Mouse (Mus musculus) neural tube, embryonic 13.5 days (tissue): ENCODE measurements around the gene Mrpl4. TPM values are rescaled to one million over a fixed set of nuclear protein-coding genes. Genes with fewer than 3 reads are reported as not detected.

Source experiments
- ATAC-seq: fragments of 200-750 bp; cut with Nextera tagmentation; 2 replicates; pipeline ENCODE4 v1.8.0; 2017; ENCODE audit warnings: low read depth, mild to moderate bottlenecking, moderate TSS enrichment, moderate library complexity
- H3K27ac ChIP-seq: fragments of 300-500 bp; sonication (generic); replicated peaks from 2 replicates; pipeline ENCODE4 v1.5.1; 2015; ENCODE audit warnings: moderate library complexity, mild to moderate bottlenecking, inconsistent platforms
- H3K27me3 ChIP-seq: fragments of 300-500 bp; sonication (generic); 2 replicates; pipeline ENCODE4 v1.6.1; 2015; ENCODE audit warnings: mild to moderate bottlenecking, inconsistent platforms
- H3K36me3 ChIP-seq: fragments of 300-500 bp; sonication (generic); 2 replicates; pipeline ENCODE4 v1.6.1; 2015; ENCODE audit warnings: mild to moderate bottlenecking, inconsistent platforms
- H3K4me1 ChIP-seq: fragments of 300-500 bp; sonication (generic); replicated peaks from 2 replicates; pipeline ENCODE4 v1.6.1; 2015; ENCODE audit warnings: inconsistent platforms
- H3K4me2 ChIP-seq: fragments of 300-500 bp; sonication (generic); 2 replicates; pipeline ENCODE4 v1.6.1; 2015; ENCODE audit warnings: inconsistent platforms, mild to moderate bottlenecking, moderate library complexity
- H3K4me3 ChIP-seq: fragments of 300-500 bp; sonication (generic); 2 replicates; pipeline ENCODE4 v1.5.1; 2015; ENCODE audit warnings: mild to moderate bottlenecking, inconsistent platforms
- H3K9ac ChIP-seq: fragments of 300-500 bp; sonication (generic); 2 replicates; pipeline ENCODE4 v1.6.1; 2015; ENCODE audit warnings: moderate library complexity, mild to moderate bottlenecking, inconsistent platforms
- H3K9me3 ChIP-seq: fragments of 300-500 bp; sonication (generic); 2 replicates; pipeline ENCODE4 v1.6.1; 2016; ENCODE audit warnings: inconsistent platforms
- WGBS: fragments of 180-500 bp; shearing (Covaris S2); methylation state at CpG from one replicate; pipeline ENCODE4 v1.1.7; 2015; 5-methylcytosine and 5-hydroxymethylcytosine counted together
- polyA plus RNA-seq: library from polyadenylated mRNA; unstranded; fragments of >200 nt; fragmentation: Nextera tagmentation; extraction: Ambion mirVana; gene quantifications from 2 replicates; pipeline ENCODE4 v1.2.1, GENCODE M21; 2015

The Mrpl4 gene
- polyA plus RNA-seq = 105 and 110 TPM in 2 replicates

GRCm38 (mm10) chr9:21002627-21003551 lies at the start of gene Mrpl4:
Gene Mrpl4, plus strand, starts transcription at chr9:21002738.
- H3K27ac ChIP-seq = peak within 1 kb of the TSS; percentile 86
- H3K9ac ChIP-seq = peak within 1 kb of the TSS; percentile 84
- ATAC-seq = peak; percentile 93
- under 1% methylated on average over 72 of the region's 72 CpGs for WGBS
- peaks cover 35% of the 10 kb centered on the region for H3K36me3 ChIP-seq
- peak within 1 kb of the TSS; percentile 77 for H3K4me3 ChIP-seq
- peaks cover 15% of the 10 kb centered on the region for H3K4me1 ChIP-seq
- H3K9me3 ChIP-seq = no peaks in the 10 kb centered on the region
- H3K27me3 ChIP-seq = no peaks in the 10 kb centered on the region
- H3K4me2 ChIP-seq = peak within 1 kb of the TSS; percentile 69

- H3K36me3 ChIP-seq = no peaks in the 10 kb centered on the region
- no peak overlapping the region for H3K27ac ChIP-seq
- no peak for ATAC-seq
- no peak overlapping the region for H3K9ac ChIP-seq
- H3K4me3 ChIP-seq = no peak overlapping the region
- H3K27me3 ChIP-seq = no peaks in the 10 kb centered on the region
- H3K9me3 ChIP-seq = no peaks in the 10 kb centered on the region
- no peak overlapping the region for H3K4me2 ChIP-seq
- H3K4me1 ChIP-seq = 0 out of 2 replicates have a peak, but pooled peaks cover under 1% of the 10 kb centered on the region
- 79% methylated on average over 3 of the region's 3 CpGs for WGBS
Observed at GRCm38 (mm10) chr9:20956989-20957388, 45.5 kb upstream of the Mrpl4 start.

- no peak for ATAC-seq
- Histone ChIP-seq H3K27ac (no peak within 1 kb of the TSS), H3K4me1 (no peaks in the 10 kb centered on the region), H3K9ac (no peak within 1 kb of the TSS), H3K4me3 (no peak within 1 kb of the TSS), H3K36me3 (no peaks in the 10 kb centered on the region), H3K9me3 (no peaks in the 10 kb centered on the region), H3K4me2 (no peak within 1 kb of the TSS), H3K27me3 (no peaks in the 10 kb centered on the region)
- 85% methylated on average over 2 of the region's 2 CpGs for WGBS
Observed at GRCm38 (mm10) chr9:20959430-20959938, 43.1 kb upstream of the Mrpl4 start, which contains the start of gene Dnmt1. Gene Dnmt1, minus strand, starts transcription at chr9:20959888.

GRCm38 (mm10) chr9:20961557-20961956 lies 41.0 kb upstream of the Mrpl4 start:
- H3K27me3 ChIP-seq = no peaks in the 10 kb centered on the region
- H3K4me2 ChIP-seq = no peak overlapping the region
- WGBS = 71% methylated on average over 9 of the region's 9 CpGs
- no peaks in the 10 kb centered on the region for H3K9me3 ChIP-seq
- no peak overlapping the region for H3K27ac ChIP-seq
- no peak for ATAC-seq
- no peak overlapping the region for H3K4me3 ChIP-seq
- no peaks in the 10 kb centered on the region for H3K4me1 ChIP-seq
- no peak overlapping the region for H3K9ac ChIP-seq
- peaks cover 5% of the 10 kb centered on the region; the same call in 1 of the 2 replicates for H3K36me3 ChIP-seq

GRCm38 (mm10) chr9:20965606-20966005 lies 36.9 kb upstream of the Mrpl4 start:
- Histone ChIP-seq H3K4me1 (no peaks in the 10 kb centered on the region), H3K27me3 (no peaks in the 10 kb centered on the region), H3K4me3 (no peak overlapping the region), H3K36me3 (peaks cover 29% of the 10 kb centered on the region), H3K9me3 (no peaks in the 10 kb centered on the region), H3K27ac (no peak overlapping the region), H3K9ac (no peak overlapping the region), H3K4me2 (no peak overlapping the region)
- WGBS = 89% methylated on average over 4 of the region's 4 CpGs
- no peak for ATAC-seq

- ATAC-seq = no peak
- Histone ChIP-seq H3K4me3 (no peak overlapping the region), H3K9me3 (no peaks in the 10 kb centered on the region), H3K36me3 (peaks cover 29% of the 10 kb centered on the region), H3K4me1 (no peaks in the 10 kb centered on the region), H3K4me2 (no peak overlapping the region), H3K9ac (no peak overlapping the region), H3K27ac (no peak overlapping the region), H3K27me3 (no peaks in the 10 kb centered on the region)
- 79% methylated on average over 3 of the region's 3 CpGs for WGBS
Observed at GRCm38 (mm10) chr9:20966008-20966407, 36.5 kb upstream of the Mrpl4 start.

GRCm38 (mm10) chr9:20966747-20967146 lies 35.8 kb upstream of the Mrpl4 start:
- Histone ChIP-seq H3K9me3 (no peaks in the 10 kb centered on the region), H3K4me3 (no peak overlapping the region), H3K4me1 (peaks cover 6% of the 10 kb centered on the region), H3K27ac (no peak overlapping the region), H3K9ac (no peak overlapping the region), H3K36me3 (peaks cover 29% of the 10 kb centered on the region), H3K4me2 (no peak overlapping the region), H3K27me3 (no peaks in the 10 kb centered on the region)
- WGBS = 78% methylated on average over 5 of the region's 5 CpGs
- ATAC-seq = no peak

- peak overlapping the region; percentile 97 for H3K4me2 ChIP-seq
- no peak overlapping the region for H3K4me3 ChIP-seq
- H3K27ac ChIP-seq = peak overlapping the region; percentile 62
- H3K27me3 ChIP-seq = peaks cover 6% of the 10 kb centered on the region; the same call in 1 of the 2 replicates
- H3K9me3 ChIP-seq = no peaks in the 10 kb centered on the region
- H3K9ac ChIP-seq = peak overlapping the region; percentile 35; the same call in 1 of the 2 replicates
- WGBS = 62% methylated on average over 7 of the region's 7 CpGs
- H3K36me3 ChIP-seq = peaks cover 23% of the 10 kb centered on the region
- peaks cover 46% of the 10 kb centered on the region for H3K4me1 ChIP-seq
- no peak for ATAC-seq
Observed at GRCm38 (mm10) chr9:20971751-20972140, 30.8 kb upstream of the Mrpl4 start.

GRCm38 (mm10) chr9:20972141-20972992 lies 30.2 kb upstream of the Mrpl4 start:
- peaks cover 6% of the 10 kb centered on the region; the same call in 1 of the 2 replicates for H3K27me3 ChIP-seq
- H3K4me3 ChIP-seq = peak overlapping the region; percentile 4
- no peaks in the 10 kb centered on the region for H3K9me3 ChIP-seq
- H3K4me2 ChIP-seq = peak overlapping the region; percentile 97
- H3K4me1 ChIP-seq = peaks cover 46% of the 10 kb centered on the region
- H3K36me3 ChIP-seq = peaks cover 17% of the 10 kb centered on the region
- H3K27ac ChIP-seq = peak overlapping the region; percentile 62
- 0 out of 2 replicates have a peak, but pooled peaks have one; percentile 13 for ATAC-seq
- H3K9ac ChIP-seq = peak overlapping the region; percentile 35
- 32% methylated on average over 28 of the region's 28 CpGs for WGBS

- Histone ChIP-seq H3K36me3 (peaks cover 9% of the 10 kb centered on the region), H3K9me3 (no peaks in the 10 kb centered on the region), H3K4me2 (peak overlapping the region; percentile 97), H3K27me3 (peaks cover 6% of the 10 kb centered on the region; the same call in 1 of the 2 replicates), H3K4me1 (peaks cover 46% of the 10 kb centered on the region), H3K4me3 (no peak overlapping the region), H3K9ac (peak overlapping the region; percentile 47), H3K27ac (peak overlapping the region; percentile 62)
- WGBS = 80% methylated on average over 4 of the region's 4 CpGs
- ATAC-seq = no peak
Observed at GRCm38 (mm10) chr9:20973001-20973681, 29.4 kb upstream of the Mrpl4 start.

GRCm38 (mm10) chr9:20973682-20974075 lies 28.9 kb upstream of the Mrpl4 start:
- H3K4me1 ChIP-seq = peaks cover 46% of the 10 kb centered on the region

More at GRCm38 (mm10) chr9:20973682-20974075, 28.9 kb upstream of the Mrpl4 start:
- WGBS = 64% methylated on average over 6 of the region's 6 CpGs
- peak overlapping the region; percentile 47 for H3K9ac ChIP-seq
- peaks cover 6% of the 10 kb centered on the region; the same call in 1 of the 2 replicates for H3K27me3 ChIP-seq
- no peak overlapping the region; the same call in 1 of the 2 replicates for H3K4me3 ChIP-seq
- H3K27ac ChIP-seq = peak overlapping the region; percentile 62; the same call in 1 of the 2 replicates
- H3K9me3 ChIP-seq = no peaks in the 10 kb centered on the region
- ATAC-seq = no peak
- peaks cover 3% of the 10 kb centered on the region; the same call in 1 of the 2 replicates for H3K36me3 ChIP-seq
- H3K4me2 ChIP-seq = peak overlapping the region; percentile 97
